Mouse (Mus musculus) lung, embryonic 16.5 days (tissue): ENCODE measurements around the gene Abhd18. TPM values are rescaled to one million over a fixed set of nuclear protein-coding genes. Genes with fewer than 3 reads are reported as not detected.
"Not testable (repeated sequence)": the region's sequence is repeated elsewhere in the genome, so short reads cannot be mapped to it uniquely, and the experiment has no call there.

Source experiments
- ATAC-seq: fragments of 200-750 bp; cut with Nextera tagmentation; 2 replicates; pipeline ENCODE4 v1.8.0; 2017; ENCODE audit warnings: low read depth, mild to moderate bottlenecking, moderate library complexity
- H3K27ac ChIP-seq: fragments of 300-500 bp; sonication (generic); 2 replicates; pipeline ENCODE4 v1.5.1; 2014; ENCODE audit warnings: mild to moderate bottlenecking, control low read depth, low read length
- H3K27me3 ChIP-seq: fragments of 300-500 bp; sonication (generic); 2 replicates; pipeline ENCODE4 v1.6.1; 2014; ENCODE audit warnings: low read depth, low read length, mixed read lengths; ENCODE audit not compliant: control insufficient read depth, insufficient read depth
- H3K36me3 ChIP-seq: fragments of 300-500 bp; sonication (generic); 2 replicates; pipeline ENCODE4 v1.6.1; 2014; ENCODE audit warnings: low read length; ENCODE audit not compliant: control insufficient read depth, insufficient read depth
- H3K4me1 ChIP-seq: fragments of 300-500 bp; sonication (generic); replicated peaks from 2 replicates; pipeline ENCODE4 v1.6.1; 2014; ENCODE audit warnings: low read length, mixed read lengths; ENCODE audit not compliant: control insufficient read depth, insufficient read depth
- H3K4me2 ChIP-seq: fragments of 300-500 bp; sonication (generic); 2 replicates; pipeline ENCODE4 v1.6.1; 2014; ENCODE audit warnings: low read depth, low read length, control low read depth
- H3K4me3 ChIP-seq: fragments of 300-500 bp; sonication (generic); 2 replicates; pipeline ENCODE4 v1.5.1; 2014; ENCODE audit warnings: mild to moderate bottlenecking, low read length, control low read depth
- H3K9ac ChIP-seq: fragments of 300-500 bp; sonication (generic); 2 replicates; pipeline ENCODE4 v1.6.1; 2014; ENCODE audit warnings: low read length, control low read depth
- H3K9me3 ChIP-seq: fragments of 300-500 bp; sonication (generic); 2 replicates; pipeline ENCODE4 v1.6.1; 2016; ENCODE audit warnings: low read length; ENCODE audit not compliant: control insufficient read depth
- WGBS: fragments of 180-500 bp; shearing (Covaris S2); extraction: QIAGEN DNeasy Blood & Tissue Kit; methylation state at CpG from one replicate; pipeline ENCODE4 v1.1.7; 2014; 5-methylcytosine and 5-hydroxymethylcytosine counted together
- polyA plus RNA-seq: library from polyadenylated mRNA; unstranded; fragments of >200 nt; fragmentation: Nextera tagmentation; extraction: Ambion mirVana; gene quantifications from 2 replicates; pipeline ENCODE4 v1.2.1, GENCODE M21; 2015

Gene Abhd18
- polyA plus RNA-seq, 1 experiment from 2014 or later = 8.6 TPM

GRCm38 (mm10) chr3:40845521-40845920, 1.2 kb upstream of the Abhd18 start:
- H3K4me3 ChIP-seq = 0 out of 2 replicates have a peak overlapping the region, but pooled peaks have one; percentile 2
- not testable (repeated sequence) for H3K27me3 ChIP-seq, H3K4me1 ChIP-seq, H3K36me3 ChIP-seq, H3K9me3 ChIP-seq, H3K27ac ChIP-seq, ATAC-seq
- peak overlapping the region; percentile 27; the same call in 1 of the 2 replicates for H3K4me2 ChIP-seq
- WGBS = 80% methylated on average over 5 of the region's 6 CpGs
- 0 out of 2 replicates have a peak overlapping the region, but pooled peaks have one; percentile 11 for H3K9ac ChIP-seq

GRCm38 (mm10) chr3:40846473-40846956, 255 bp upstream of the Abhd18 start, which contains the start of gene Mfsd8:
TSS of gene Mfsd8 (minus strand) at chr3:40846886.
- Histone ChIP-seq H3K4me2 (peak within 1 kb of the TSS; percentile 76), H3K9ac (peak within 1 kb of the TSS; percentile 73), H3K27ac (peak within 1 kb of the TSS; percentile 70), H3K4me3 (peak within 1 kb of the TSS; percentile 57)
- H3K27me3 ChIP-seq, H3K36me3 ChIP-seq, H3K9me3 ChIP-seq, H3K4me1 ChIP-seq: not testable (repeated sequence)
- ATAC-seq = peak; percentile 98
- 0% methylated on average over 34 of the region's 39 CpGs for WGBS

- Histone ChIP-seq H3K27ac (peak overlapping the region; percentile 22; the same call in 1 of the 2 replicates), H3K4me2 (peak overlapping the region; percentile 76), H3K4me3 (peak overlapping the region; percentile 57), H3K9ac (peak overlapping the region; percentile 73)
- not testable (repeated sequence) for ATAC-seq, H3K27me3 ChIP-seq, H3K36me3 ChIP-seq, H3K9me3 ChIP-seq, H3K4me1 ChIP-seq
- 1% methylated on average over 16 of the region's 21 CpGs for WGBS
Observed at GRCm38 (mm10) chr3:40847018-40847417, 248 bp downstream of the Abhd18 start.

- not testable (repeated sequence) for H3K27me3 ChIP-seq, H3K27ac ChIP-seq, H3K9ac ChIP-seq, ATAC-seq, H3K4me1 ChIP-seq, H3K4me2 ChIP-seq, H3K4me3 ChIP-seq, H3K36me3 ChIP-seq, H3K9me3 ChIP-seq
- 81% methylated on average over 2 of the region's 2 CpGs for WGBS
Observed at GRCm38 (mm10) chr3:40847936-40848335, 1.2 kb downstream of the Abhd18 start.

GRCm38 (mm10) chr3:40853123-40853738, 6.5 kb downstream of the Abhd18 start:
- not testable (repeated sequence) for H3K27me3 ChIP-seq, H3K36me3 ChIP-seq, H3K4me2 ChIP-seq, ATAC-seq, H3K9ac ChIP-seq, H3K4me1 ChIP-seq, H3K9me3 ChIP-seq, H3K4me3 ChIP-seq, H3K27ac ChIP-seq
- 89% methylated on average over 3 of the region's 3 CpGs for WGBS

- H3K4me1 ChIP-seq, H3K9me3 ChIP-seq, H3K36me3 ChIP-seq, H3K27me3 ChIP-seq: not testable (repeated sequence)
- Histone ChIP-seq H3K4me2 (peak overlapping the region; percentile 58), H3K4me3 (peak overlapping the region; percentile 56), H3K9ac (peak overlapping the region; percentile 70), H3K27ac (peak overlapping the region; percentile 44; the same call in 1 of the 2 replicates)
- peak; percentile 100 for ATAC-seq
- WGBS = under 1% methylated on average over 33 of the region's 38 CpGs
Observed at GRCm38 (mm10) chr3:40893816-40894258, 47.1 kb downstream of the Abhd18 start.

- ATAC-seq, H3K27ac ChIP-seq: not testable (repeated sequence)
- 1% methylated on average over 18 of the region's 24 CpGs for WGBS
Observed at GRCm38 (mm10) chr3:40894336-40894735, 47.6 kb downstream of the Abhd18 start.

GRCm38 (mm10) chr3:40902443-40902842, 55.7 kb downstream of the Abhd18 start, which contains the start of gene 1700034I23Rik:
TSS of gene 1700034I23Rik (minus strand) at chr3:40902543.
- 85% methylated on average over 5 of the region's 10 CpGs for WGBS

More at GRCm38 (mm10) chr3:40894336-40894735, 47.6 kb downstream of the Abhd18 start:
- not testable (repeated sequence) for H3K36me3 ChIP-seq, H3K4me1 ChIP-seq, H3K9me3 ChIP-seq, H3K27me3 ChIP-seq
- peak overlapping the region; percentile 63 for H3K4me2 ChIP-seq
- peak overlapping the region; percentile 63 for H3K9ac ChIP-seq
- peak overlapping the region; percentile 56 for H3K4me3 ChIP-seq

GRCm38 (mm10) chr3:40938189-40938588, 91.4 kb downstream of the Abhd18 start:
- WGBS = 65% methylated on average over 5 of the region's 5 CpGs
- Histone ChIP-seq H3K9me3 (no peaks in the 10 kb centered on the region), H3K4me1 (no peaks in the 10 kb centered on the region), H3K4me3 (no peak overlapping the region), H3K27me3 (no peaks in the 10 kb centered on the region), H3K4me2 (no peak overlapping the region), H3K36me3 (peaks cover 6% of the 10 kb centered on the region), H3K27ac (no peak overlapping the region), H3K9ac (no peak overlapping the region)
- no peak for ATAC-seq

More at GRCm38 (mm10) chr3:40902443-40902842, 55.7 kb downstream of the Abhd18 start, which contains the start of gene 1700034I23Rik:
- not testable (repeated sequence) for H3K4me3 ChIP-seq, H3K4me2 ChIP-seq, H3K27me3 ChIP-seq, H3K36me3 ChIP-seq, H3K4me1 ChIP-seq, H3K9me3 ChIP-seq, H3K9ac ChIP-seq, H3K27ac ChIP-seq, ATAC-seq
